Mouse (Mus musculus) small intestine, adult 2 months (tissue): ENCODE results near the gene Commd9. TPM values are rescaled to one million over a fixed set of nuclear protein-coding genes. Genes with fewer than 3 reads are reported as not detected.

ENCODE experiments used
- H3K27ac ChIP-seq: fragments of 200-500 bp; 2 replicates; pipeline ENCODE4 v1.5.1; 2012; ENCODE audit warnings: low read depth, low read length, control low read depth, inconsistent platforms; ENCODE audit not compliant: insufficient read depth
- H3K27me3 ChIP-seq: fragments of 200-500 bp; 2 replicates; pipeline ENCODE4 v1.6.1; 2012; ENCODE audit warnings: mild to moderate bottlenecking, moderate library complexity, low read length, inconsistent platforms; ENCODE audit not compliant: control insufficient read depth, insufficient read depth
- H3K36me3 ChIP-seq: fragments of 200-500 bp; 2 replicates; pipeline ENCODE4 v1.6.1; 2012; ENCODE audit warnings: mild to moderate bottlenecking, low read length, control low read depth, inconsistent platforms; ENCODE audit not compliant: control insufficient read depth, insufficient read depth
- H3K4me1 ChIP-seq: fragments of 200-500 bp; 2 replicates; pipeline ENCODE4 v1.6.1; 2012; ENCODE audit warnings: low read length, inconsistent platforms, mixed read lengths; ENCODE audit not compliant: control insufficient read depth, insufficient read depth, insufficient read length
- H3K4me3 ChIP-seq: fragments of 200-500 bp; 2 replicates; pipeline ENCODE4 v1.5.1; 2012; ENCODE audit warnings: low read depth, mild to moderate bottlenecking, control low read depth, inconsistent platforms, low read length, moderate library complexity
- CTCF ChIP-seq: fragments of 200-500 bp; IDR thresholded peaks from 2 replicates; pipeline ENCODE4 v1.5.1; 2012; ENCODE audit warnings: low read depth, mild to moderate bottlenecking, control low read depth, inconsistent platforms, low read length, moderate library complexity, mixed read lengths; ENCODE audit not compliant: insufficient replicate concordance, insufficient read length; ENCODE audit errors: extremely low read depth
- POLR2A ChIP-seq: fragments of 200-500 bp; IDR thresholded peaks from 2 replicates; pipeline ENCODE4 v1.6.1; 2012; ENCODE audit warnings: low read depth, mild to moderate bottlenecking, control low read depth, inconsistent platforms, low read length, moderate library complexity
- WGBS: fragments of 180-500 bp; shearing (Covaris S2); methylation state at CpG from one replicate; pipeline ENCODE4 v1.1.7; 2018; 5-methylcytosine and 5-hydroxymethylcytosine counted together
- polyA plus RNA-seq: library from polyadenylated mRNA; depleted of rRNA; stranded (reverse); fragments of >200 nt; gene quantifications from 2 replicates; pipeline ENCODE4 v1.2.3, GENCODE M21; 2012; rRNA removed

Commd9 gene
- polyA plus RNA-seq, 1 experiment = 23.6 TPM

DNA sequence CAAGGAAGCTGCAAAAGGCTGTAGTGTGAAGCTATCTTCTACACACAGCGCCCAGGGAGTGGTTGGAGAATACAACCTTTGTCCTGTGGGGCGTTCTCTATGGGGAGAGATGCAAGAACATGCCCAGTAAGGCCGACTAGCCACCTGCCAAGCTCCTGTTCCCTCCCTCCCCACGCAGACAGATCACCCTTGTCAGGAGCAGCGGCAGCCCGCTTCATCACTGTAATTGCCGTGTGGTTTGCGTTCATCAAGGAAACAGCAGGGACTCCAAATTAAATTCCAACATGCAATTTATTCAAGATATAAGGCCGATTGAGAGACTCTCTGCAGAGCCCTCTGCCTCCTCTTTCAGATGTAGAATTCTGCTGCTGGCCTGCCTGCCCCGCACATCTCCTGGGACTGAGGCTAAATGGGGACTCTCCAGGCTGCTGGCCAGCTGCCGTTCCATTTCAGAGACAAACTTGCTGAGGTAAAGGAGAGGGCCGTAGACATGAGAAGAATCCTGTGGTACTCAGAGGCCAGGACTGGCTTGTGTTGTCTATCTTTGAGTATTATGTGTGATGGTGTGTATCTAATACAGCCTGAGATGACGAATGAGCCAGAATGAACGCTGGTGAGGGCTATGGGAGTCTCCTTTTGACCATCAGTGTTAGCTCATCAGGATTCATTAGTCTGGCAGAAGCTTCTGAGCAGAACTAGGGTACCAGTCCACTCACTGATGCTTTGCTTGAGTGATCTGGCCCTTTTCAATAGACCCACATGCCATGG lies 46.3 kb downstream of the Commd9 start:
- WGBS = 37% methylated on average over 14 of the region's 14 CpGs
- Histone ChIP-seq H3K27ac (no peak overlapping the region; the same call in 1 of the 2 replicates), H3K36me3 (no peaks in the 10 kb centered on the region), H3K4me3 (no peak overlapping the region), H3K4me1 (0 out of 2 replicates have a peak, but pooled peaks cover 3% of the 10 kb centered on the region), H3K27me3 (no peaks in the 10 kb centered on the region)
- TF ChIP-seq POLR2A (no peak), CTCF (no peak)

DNA sequence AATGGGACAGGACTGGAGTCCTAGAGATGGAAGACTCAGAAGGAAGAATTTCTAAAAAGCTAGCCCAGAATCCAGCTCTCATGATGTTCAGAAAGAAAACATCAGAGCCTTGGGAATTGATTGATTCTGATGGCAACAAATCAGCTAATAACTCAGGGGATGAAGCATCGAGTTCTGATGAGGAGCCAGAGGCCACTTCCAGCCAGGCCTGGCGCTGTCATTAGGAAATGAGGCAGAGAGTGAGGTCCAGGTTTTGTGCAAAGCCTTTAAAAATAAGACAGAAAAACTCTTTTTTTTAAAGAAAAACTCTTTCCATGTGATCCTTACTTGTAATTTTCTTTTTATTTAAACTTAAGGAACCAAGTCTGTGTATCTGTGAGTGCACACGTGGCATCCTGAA lies 47.3 kb downstream of the Commd9 start:
- H3K36me3 ChIP-seq = no peaks in the 10 kb centered on the region
- no peak overlapping the region for H3K4me3 ChIP-seq
- TF ChIP-seq CTCF = no peak
- no peak for TF ChIP-seq POLR2A
- 0 out of 2 replicates have a peak, but pooled peaks cover 3% of the 10 kb centered on the region for H3K4me1 ChIP-seq
- WGBS = 90% methylated on average over 3 of the region's 3 CpGs
- H3K27ac ChIP-seq = no peak overlapping the region
- no peaks in the 10 kb centered on the region for H3K27me3 ChIP-seq

DNA sequence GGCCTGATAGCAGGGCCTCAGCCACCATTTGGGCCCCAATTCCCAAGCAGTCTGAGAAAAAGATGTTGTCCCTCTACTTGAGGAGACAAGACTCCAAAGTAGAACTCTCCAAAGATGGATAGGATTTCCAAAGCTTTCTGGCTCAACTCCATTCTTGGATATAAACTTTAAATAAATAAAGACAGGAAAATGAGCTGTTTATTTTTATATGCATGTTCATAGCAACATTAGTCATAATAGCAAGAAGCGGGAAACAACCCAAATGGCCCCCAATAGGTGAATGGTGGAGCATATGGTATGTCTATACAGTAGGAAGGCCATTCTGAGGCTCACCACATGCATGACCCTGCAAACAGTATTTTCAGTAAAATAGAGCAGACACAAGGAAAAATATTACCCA lies 49.0 kb downstream of the Commd9 start:
- Histone ChIP-seq H3K4me3 (no peak overlapping the region), H3K27ac (no peak overlapping the region), H3K4me1 (0 out of 2 replicates have a peak, but pooled peaks cover 3% of the 10 kb centered on the region), H3K36me3 (no peaks in the 10 kb centered on the region), H3K27me3 (no peaks in the 10 kb centered on the region)
- 91% methylated on average over 1 of the region's 1 CpGs for WGBS
- TF ChIP-seq POLR2A (no peak), CTCF (no peak)

DNA sequence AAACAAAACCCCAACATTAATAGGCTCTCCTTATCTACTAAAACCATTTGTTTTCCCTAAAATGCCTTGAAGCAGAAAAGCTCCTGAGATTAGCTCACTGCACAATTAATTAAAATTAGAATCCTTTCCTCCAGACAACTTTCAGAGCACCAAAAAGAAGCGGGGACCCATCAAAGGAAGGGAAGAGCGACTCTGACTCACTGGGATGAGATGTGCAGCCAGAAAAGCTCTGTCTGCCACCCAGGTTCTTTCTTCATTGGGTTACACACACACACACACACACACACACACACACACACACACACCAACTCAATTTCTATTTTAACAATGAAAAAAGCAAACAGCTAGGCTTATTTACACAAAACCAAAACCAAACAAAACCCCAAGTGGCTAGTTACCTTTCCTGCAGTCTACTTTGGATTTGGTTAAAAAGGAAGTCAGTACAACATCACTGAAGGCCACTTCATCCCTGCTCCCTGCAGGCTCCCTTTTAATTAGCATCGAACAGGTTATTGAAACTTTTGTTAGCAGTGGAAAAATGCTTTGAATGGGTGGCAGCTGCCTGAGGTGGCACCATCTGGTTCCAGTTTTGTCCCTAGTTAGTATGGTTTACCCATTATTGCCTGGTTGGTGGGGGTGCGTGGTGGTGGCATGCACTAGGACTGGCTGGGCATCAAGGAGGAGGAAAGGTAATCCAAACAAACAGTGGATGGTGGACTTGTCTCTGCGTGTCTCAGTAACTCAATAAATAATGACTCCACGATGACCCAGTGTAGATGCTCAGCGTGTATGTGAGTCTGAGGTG lies 64.9 kb downstream of the Commd9 start:
- 80% methylated on average over 7 of the region's 7 CpGs for WGBS
- TF ChIP-seq POLR2A (no peak), CTCF (no peak)
- H3K4me1 ChIP-seq = no peaks in the 10 kb centered on the region
- H3K27ac ChIP-seq = no peak overlapping the region
- no peaks in the 10 kb centered on the region for H3K27me3 ChIP-seq
- H3K4me3 ChIP-seq = no peak overlapping the region
- no peaks in the 10 kb centered on the region for H3K36me3 ChIP-seq

Other genes with a start within 250 kb of the Commd9 start
- not detected in 2 replicates for gene Rag1, start 236.7 kb upstream of the Commd9 start, polyA plus RNA-seq
- gene B230118H07Rik, start 236.7 kb upstream of the Commd9 start, polyA plus RNA-seq = 0.46 and 0.48 TPM in 2 replicates
- 3.0 and 5.6 TPM in 2 replicates for gene Traf6, start 207.8 kb upstream of the Commd9 start, polyA plus RNA-seq
- 0.98 and 3.9 TPM in 2 replicates for gene Prr5l, start 3.2 kb upstream of the Commd9 start, polyA plus RNA-seq